Mouse (Mus musculus) small intestine, adult 2 months (tissue): Measurements from ENCODE around the gene Trmt5. TPM values are rescaled to one million over a fixed set of nuclear protein-coding genes. Genes with fewer than 3 reads are reported as not detected.

Experiments
- H3K27ac ChIP-seq: fragments of 200-500 bp; 2 replicates; pipeline ENCODE4 v1.5.1; 2012; ENCODE audit warnings: low read depth, low read length, control low read depth, inconsistent platforms; ENCODE audit not compliant: insufficient read depth
- H3K27me3 ChIP-seq: fragments of 200-500 bp; 2 replicates; pipeline ENCODE4 v1.6.1; 2012; ENCODE audit warnings: mild to moderate bottlenecking, moderate library complexity, low read length, inconsistent platforms; ENCODE audit not compliant: control insufficient read depth, insufficient read depth
- H3K36me3 ChIP-seq: fragments of 200-500 bp; 2 replicates; pipeline ENCODE4 v1.6.1; 2012; ENCODE audit warnings: mild to moderate bottlenecking, low read length, control low read depth, inconsistent platforms; ENCODE audit not compliant: control insufficient read depth, insufficient read depth
- H3K4me1 ChIP-seq: fragments of 200-500 bp; 2 replicates; pipeline ENCODE4 v1.6.1; 2012; ENCODE audit warnings: low read length, inconsistent platforms, mixed read lengths; ENCODE audit not compliant: control insufficient read depth, insufficient read depth, insufficient read length
- H3K4me3 ChIP-seq: fragments of 200-500 bp; 2 replicates; pipeline ENCODE4 v1.5.1; 2012; ENCODE audit warnings: low read depth, mild to moderate bottlenecking, control low read depth, inconsistent platforms, low read length, moderate library complexity
- CTCF ChIP-seq: fragments of 200-500 bp; IDR thresholded peaks from 2 replicates; pipeline ENCODE4 v1.5.1; 2012; ENCODE audit warnings: low read depth, mild to moderate bottlenecking, control low read depth, inconsistent platforms, low read length, moderate library complexity, mixed read lengths; ENCODE audit not compliant: insufficient replicate concordance, insufficient read length; ENCODE audit errors: extremely low read depth
- POLR2A ChIP-seq: fragments of 200-500 bp; IDR thresholded peaks from 2 replicates; pipeline ENCODE4 v1.6.1; 2012; ENCODE audit warnings: low read depth, mild to moderate bottlenecking, control low read depth, inconsistent platforms, low read length, moderate library complexity
- WGBS: fragments of 180-500 bp; shearing (Covaris S2); methylation state at CpG from one replicate; pipeline ENCODE4 v1.1.7; 2018; 5-methylcytosine and 5-hydroxymethylcytosine counted together
- polyA plus RNA-seq: library from polyadenylated mRNA; depleted of rRNA; stranded (reverse); fragments of >200 nt; gene quantifications from 2 replicates; pipeline ENCODE4 v1.2.3, GENCODE M21; 2012

Gene Trmt5
- polyA plus RNA-seq, 1 experiment, result 1.3 TPM

DNA sequence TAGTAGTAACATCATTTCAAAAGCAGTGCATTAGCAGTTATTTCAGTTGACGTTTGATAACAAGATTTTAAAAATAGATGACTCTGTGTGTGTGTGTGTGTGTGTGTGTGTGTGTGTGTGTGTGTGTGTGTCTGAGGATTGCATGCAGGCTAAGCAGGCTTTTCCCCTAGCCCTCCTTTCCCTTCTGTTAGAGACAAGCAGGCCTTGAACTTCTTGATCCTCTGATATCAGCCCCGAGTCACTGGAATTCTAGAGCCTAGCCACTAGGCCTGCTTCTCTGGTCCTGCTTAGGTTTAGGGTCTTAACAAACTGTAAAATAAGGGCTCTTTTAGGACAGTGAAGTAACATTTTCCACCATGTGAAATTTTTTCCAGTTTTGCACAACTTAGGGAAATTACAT is 38.7 kb upstream of the Trmt5 start:
- H3K27me3 ChIP-seq, result no peaks in the 10 kb centered on the region
- H3K36me3 ChIP-seq, result no peaks in the 10 kb centered on the region
- no peaks in the 10 kb centered on the region for H3K4me1 ChIP-seq
- TF ChIP-seq CTCF (no peak), POLR2A (no peak)
- no peak overlapping the region for H3K4me3 ChIP-seq
- H3K27ac ChIP-seq, result no peak overlapping the region
- 62% methylated on average over 2 of the region's 2 CpGs for WGBS

- H3K4me3 ChIP-seq, result no peak overlapping the region
- H3K27ac ChIP-seq, result no peak overlapping the region
- TF ChIP-seq CTCF (peak; percentile 23; the same call in 1 of the 2 replicates), POLR2A (no peak)
- 79% methylated on average over 1 of the region's 1 CpGs for WGBS
- H3K27me3 ChIP-seq, result no peaks in the 10 kb centered on the region
- no peaks in the 10 kb centered on the region for H3K4me1 ChIP-seq
- no peaks in the 10 kb centered on the region for H3K36me3 ChIP-seq
These were observed 38.2 kb upstream of the Trmt5 start for GRCm38 (mm10) chr12:73324742-73325141.

- TF ChIP-seq POLR2A, result no peak
- TF ChIP-seq CTCF, result no peak
- Histone ChIP-seq H3K36me3 (no peaks in the 10 kb centered on the region), H3K4me1 (no peaks in the 10 kb centered on the region), H3K27me3 (no peaks in the 10 kb centered on the region), H3K4me3 (no peak overlapping the region), H3K27ac (no peak overlapping the region)
- WGBS, result 83% methylated on average over 8 of the region's 8 CpGs
These were observed 37.7 kb upstream of the Trmt5 start for GRCm38 (mm10) chr12:73324180-73324586.

DNA sequence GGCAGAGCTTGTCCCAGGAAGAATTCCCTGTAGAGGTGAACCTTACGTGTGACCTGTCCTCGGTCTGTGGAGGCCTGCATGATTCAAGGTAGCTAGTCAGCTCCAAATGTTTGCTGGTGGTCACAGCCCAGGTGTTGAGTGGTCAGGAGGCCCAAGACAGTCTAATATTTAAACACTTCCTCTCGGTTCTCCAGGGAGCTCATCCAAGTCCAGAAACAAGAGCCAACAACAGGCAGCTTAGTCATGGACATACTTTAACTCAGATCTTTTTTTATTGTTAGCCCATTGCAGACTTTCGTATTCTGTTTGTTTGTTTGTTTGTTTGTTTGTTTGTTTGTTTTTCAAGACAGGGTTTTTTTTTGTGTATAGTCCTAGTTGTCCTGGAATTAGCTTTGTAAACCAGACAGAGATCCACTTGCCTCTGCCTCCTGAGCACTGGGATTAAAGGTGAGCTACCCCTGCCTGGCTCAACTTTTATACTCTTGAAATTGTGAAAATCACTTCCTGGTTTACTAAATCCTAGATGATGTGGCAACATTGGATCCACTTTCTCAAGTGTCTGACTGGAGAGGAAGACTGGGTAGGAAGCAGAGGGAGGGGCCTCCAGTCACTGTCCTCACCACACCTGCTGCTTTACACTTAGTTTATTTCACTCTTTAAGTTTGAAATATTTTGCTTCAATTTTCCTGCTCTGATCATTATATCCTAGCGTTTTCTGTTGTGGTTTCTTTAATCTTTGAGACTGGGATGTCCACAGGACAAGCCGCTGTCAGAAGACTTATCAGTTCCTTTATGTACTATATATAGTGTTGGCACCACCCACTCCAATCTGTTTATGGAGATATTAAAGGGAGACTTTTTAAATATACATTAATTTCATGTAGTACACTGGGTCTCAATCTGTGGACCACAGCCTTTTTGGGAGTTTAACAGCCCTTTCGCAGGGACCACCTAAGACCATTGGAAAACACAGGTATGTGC is 31.5 kb upstream of the Trmt5 start:
- H3K4me1 ChIP-seq, result no peaks in the 10 kb centered on the region
- H3K4me3 ChIP-seq, result no peak overlapping the region
- H3K36me3 ChIP-seq, result peaks cover 2% of the 10 kb centered on the region; the same call in 1 of the 2 replicates
- no peak overlapping the region for H3K27ac ChIP-seq
- TF ChIP-seq CTCF (no peak), POLR2A (no peak)
- 86% methylated on average over 7 of the region's 7 CpGs for WGBS
- no peaks in the 10 kb centered on the region for H3K27me3 ChIP-seq

GRCm38 (mm10) chr12:73308711-73309110 is 22.2 kb upstream of the Trmt5 start:
- Histone ChIP-seq H3K4me3 (no peak overlapping the region), H3K27ac (no peak overlapping the region), H3K27me3 (no peaks in the 10 kb centered on the region), H3K4me1 (no peaks in the 10 kb centered on the region), H3K36me3 (no peaks in the 10 kb centered on the region)
- TF ChIP-seq CTCF (no peak), POLR2A (no peak)
- 89% methylated on average over 2 of the region's 2 CpGs for WGBS

GRCm38 (mm10) chr12:73307750-73308149 is 21.2 kb upstream of the Trmt5 start:
- Histone ChIP-seq H3K27ac (no peak overlapping the region), H3K27me3 (no peaks in the 10 kb centered on the region), H3K36me3 (no peaks in the 10 kb centered on the region), H3K4me1 (no peaks in the 10 kb centered on the region), H3K4me3 (no peak overlapping the region)
- no peak for TF ChIP-seq CTCF
- TF ChIP-seq POLR2A, result no peak
- WGBS, result 88% methylated on average over 4 of the region's 4 CpGs

DNA sequence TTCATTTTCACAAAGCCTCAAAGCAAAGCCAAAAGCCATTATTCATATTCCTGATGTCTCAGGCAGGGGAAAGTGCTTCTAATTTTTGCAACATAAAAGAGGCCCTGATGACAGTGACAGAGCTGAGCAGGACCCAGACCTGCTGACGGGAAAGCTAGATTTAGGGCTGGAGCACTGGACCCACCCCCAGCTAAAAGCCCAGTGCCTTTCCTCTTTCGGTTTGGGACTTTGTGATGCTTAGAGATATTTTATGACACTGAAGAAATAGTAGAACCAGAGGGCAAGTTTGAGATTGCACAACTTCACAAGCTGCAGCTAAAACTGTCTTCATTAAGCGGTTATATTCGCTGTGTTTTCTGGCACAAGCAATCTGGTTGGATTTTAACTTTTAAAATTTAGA is 18.1 kb upstream of the Trmt5 start:
- Histone ChIP-seq H3K27me3 (no peaks in the 10 kb centered on the region), H3K36me3 (no peaks in the 10 kb centered on the region), H3K4me3 (no peak overlapping the region), H3K4me1 (peaks cover 2% of the 10 kb centered on the region; the same call in 1 of the 2 replicates), H3K27ac (no peak overlapping the region)
- 66% methylated on average over 4 of the region's 4 CpGs for WGBS
- TF ChIP-seq POLR2A (no peak), CTCF (no peak)
